Mouse (Mus musculus) forebrain, postnatal 0 days (tissue): ENCODE measurements at regions not wholly inside any gene's neighbourhood (a gene's known extent, or its start where the extent isn't known, plus 50 kb on each side); places are given as distances from the start of the nearest gene placed in this dataset.

Experiments
- ATAC-seq: fragments of 200-750 bp; cut with Nextera tagmentation; 2 replicates; pipeline ENCODE4 v1.8.0; 2017; ENCODE audit warnings: mild to moderate bottlenecking, moderate library complexity
- DNase-seq: peaks from one replicate; pipeline ENCODE4 v3.0.0-alpha.2; 2015
- H3K27ac ChIP-seq: fragments of 300-500 bp; sonication (generic); 2 replicates; pipeline ENCODE4 v1.5.1; 2014; ENCODE audit warnings: low read depth, mild to moderate bottlenecking, antibody characterized with exemption, low read length, moderate library complexity, mixed read lengths
- H3K27me3 ChIP-seq: fragments of 300-500 bp; sonication (generic); 2 replicates; pipeline ENCODE4 v1.6.1; 2014; ENCODE audit warnings: mild to moderate bottlenecking, low read length, mixed read lengths; ENCODE audit not compliant: insufficient read depth
- H3K36me3 ChIP-seq: fragments of 300-500 bp; sonication (generic); 2 replicates; pipeline ENCODE4 v1.6.1; 2014; ENCODE audit warnings: mild to moderate bottlenecking, moderate library complexity; ENCODE audit not compliant: insufficient read depth
- H3K4me1 ChIP-seq: fragments of 300-500 bp; sonication (generic); 2 replicates; pipeline ENCODE4 v1.6.1; 2014; ENCODE audit warnings: antibody characterized with exemption; ENCODE audit not compliant: insufficient read depth
- H3K4me2 ChIP-seq: fragments of 300-500 bp; sonication (generic); 2 replicates; pipeline ENCODE4 v1.6.1; 2014; ENCODE audit warnings: low read depth, mild to moderate bottlenecking, moderate library complexity
- H3K4me3 ChIP-seq: fragments of 300-500 bp; sonication (generic); 2 replicates; pipeline ENCODE4 v1.5.1; 2014; ENCODE audit warnings: low read depth, low read length, mixed read lengths
- H3K9ac ChIP-seq: fragments of 300-500 bp; sonication (generic); 2 replicates; pipeline ENCODE4 v1.6.1; 2014; ENCODE audit warnings: mild to moderate bottlenecking
- H3K9me3 ChIP-seq: fragments of 300-500 bp; sonication (generic); 2 replicates; pipeline ENCODE4 v1.6.1; 2016; ENCODE audit warnings: low read length
- CTCF ChIP-seq: sonication (generic); IDR thresholded peaks from 2 replicates; pipeline ENCODE4 v1.5.1; 2016; ENCODE audit warnings: antibody characterized with exemption, control low read depth, low read depth
- WGBS: fragments of 180-500 bp; shearing (Covaris S2); extraction: QIAGEN DNeasy Blood & Tissue Kit; methylation state at CpG from one replicate; pipeline ENCODE4 v1.1.7; 2014; 5-methylcytosine and 5-hydroxymethylcytosine counted together

DNA sequence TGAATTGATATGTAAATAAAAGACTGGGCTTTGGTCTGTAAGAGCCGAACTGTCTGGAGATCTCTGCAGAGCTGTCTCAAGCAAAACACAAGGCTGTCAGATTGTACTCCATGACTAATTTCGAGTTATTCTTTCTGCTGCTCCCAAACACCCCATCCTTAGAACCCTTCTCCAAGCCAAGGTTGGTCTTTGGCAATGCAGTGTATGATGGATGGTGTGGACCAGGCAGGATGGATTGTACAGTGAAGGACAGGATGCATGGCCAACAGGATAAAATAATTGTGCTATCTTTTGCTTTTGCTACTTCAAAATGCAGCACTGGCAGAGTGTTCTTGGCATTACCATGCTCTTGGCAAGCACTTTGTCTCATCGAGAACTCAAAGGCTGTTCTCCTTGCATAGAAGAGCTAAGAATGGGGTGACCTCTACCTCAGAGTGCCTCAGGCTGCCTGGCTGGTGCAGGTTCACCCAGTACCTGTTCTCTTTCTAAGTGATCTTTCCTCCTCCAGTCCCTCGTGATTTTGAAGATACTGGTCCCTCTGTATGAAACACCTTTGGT, 88.4 kb upstream of the Cpeb4 start:
- Histone ChIP-seq H3K4me3 (no peak overlapping the region), H3K36me3 (no peaks in the 10 kb centered on the region), H3K9me3 (no peaks in the 10 kb centered on the region), H3K27ac (no peak overlapping the region), H3K27me3 (no peaks in the 10 kb centered on the region), H3K4me1 (no peaks in the 10 kb centered on the region), H3K9ac (no peak overlapping the region), H3K4me2 (no peak overlapping the region)
- DNase-seq (no peak), ATAC-seq (no peak)
- 84% methylated on average over 4 of the region's 4 CpGs for WGBS
- TF ChIP-seq CTCF = no peak

- Histone ChIP-seq H3K36me3 (no peaks in the 10 kb centered on the region), H3K4me2 (no peak overlapping the region), H3K9ac (no peak overlapping the region), H3K4me3 (no peak overlapping the region), H3K27ac (no peak overlapping the region), H3K27me3 (no peaks in the 10 kb centered on the region), H3K4me1 (no peaks in the 10 kb centered on the region), H3K9me3 (no peaks in the 10 kb centered on the region)
- no peak for TF ChIP-seq CTCF
- WGBS = 94% methylated on average over 6 of the region's 6 CpGs
- ATAC-seq (no peak), DNase-seq (no peak)
Measured at GRCm38 (mm10) chr11:31784332-31784901, 87.6 kb upstream of the Cpeb4 start.

- H3K27me3 ChIP-seq = no peaks in the 10 kb centered on the region
- no peak for ATAC-seq
- no peak for DNase-seq
- no peak overlapping the region for H3K27ac ChIP-seq
- WGBS = 73% methylated on average over 7 of the region's 7 CpGs
- no peak overlapping the region for H3K4me2 ChIP-seq
- H3K4me3 ChIP-seq = no peak overlapping the region
- no peak overlapping the region for H3K9ac ChIP-seq
- no peak for TF ChIP-seq CTCF
- H3K36me3 ChIP-seq = no peaks in the 10 kb centered on the region
- no peaks in the 10 kb centered on the region for H3K9me3 ChIP-seq
- no peaks in the 10 kb centered on the region for H3K4me1 ChIP-seq
Measured at GRCm38 (mm10) chr11:31785160-31785559, 86.9 kb upstream of the Cpeb4 start.

DNA sequence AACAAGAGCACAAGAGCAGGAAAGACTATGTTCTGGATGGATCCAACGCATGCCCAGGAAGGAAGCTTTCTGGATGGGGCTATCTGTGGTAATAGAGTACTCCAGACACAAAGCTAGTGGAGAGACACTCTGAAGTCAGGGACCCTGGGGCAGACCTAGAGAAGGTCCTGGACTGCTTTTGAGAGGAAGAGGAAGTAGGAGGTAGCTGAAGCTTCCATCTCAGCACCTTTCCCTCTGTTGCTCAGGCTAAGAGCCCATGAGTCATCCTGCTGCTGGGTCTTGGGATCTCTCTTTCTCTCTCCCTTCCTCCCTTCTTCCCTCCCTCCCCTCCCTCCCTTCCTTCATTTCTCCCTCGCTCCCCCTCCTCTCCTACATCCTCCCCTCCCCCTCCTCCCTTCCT, 84.6 kb upstream of the Cpeb4 start:
- Histone ChIP-seq H3K4me3 (no peak overlapping the region), H3K36me3 (no peaks in the 10 kb centered on the region), H3K9me3 (no peaks in the 10 kb centered on the region), H3K9ac (no peak overlapping the region), H3K4me2 (no peak overlapping the region), H3K27ac (no peak overlapping the region), H3K27me3 (no peaks in the 10 kb centered on the region), H3K4me1 (no peaks in the 10 kb centered on the region)
- TF ChIP-seq CTCF = no peak
- no peak for DNase-seq
- no peak for ATAC-seq
- WGBS = 72% methylated on average over 2 of the region's 2 CpGs

DNA sequence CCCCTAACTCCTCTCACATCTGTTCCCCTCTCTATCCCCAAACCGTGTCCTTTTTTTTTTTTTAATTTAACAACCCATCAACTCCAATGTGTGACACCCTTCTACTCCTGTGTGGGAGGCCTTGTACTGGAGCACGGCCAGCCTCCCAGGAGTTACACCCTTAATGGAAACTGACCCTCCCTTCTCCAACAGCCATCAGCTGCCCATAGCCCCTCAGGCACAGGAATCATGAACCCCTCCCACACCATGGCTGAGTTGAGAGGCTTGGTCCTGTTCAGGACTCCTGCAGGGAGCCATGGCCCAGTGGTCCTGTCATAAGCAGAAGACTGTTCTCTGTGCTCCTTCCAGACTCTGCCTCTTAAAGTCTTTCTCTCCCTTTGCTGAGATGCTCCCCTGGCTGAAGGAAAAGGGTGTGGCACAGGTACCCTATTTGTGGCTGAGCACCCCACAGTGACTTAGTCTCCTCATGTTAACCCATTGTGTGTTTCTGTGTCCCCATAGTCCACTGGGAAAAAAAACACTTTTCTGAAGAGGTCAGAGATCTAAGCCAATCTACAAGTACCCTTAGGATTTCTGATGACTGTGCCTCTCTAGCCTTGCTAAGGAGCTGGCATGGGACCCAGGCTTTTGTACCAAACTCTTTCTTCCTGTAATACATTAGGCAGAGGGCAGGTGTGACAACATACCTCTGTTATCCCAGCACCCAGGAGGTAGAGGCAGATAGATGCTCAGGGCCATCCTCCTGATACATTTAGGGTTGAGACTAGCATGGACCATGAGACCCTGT, 83.9 kb upstream of the Cpeb4 start:
- Histone ChIP-seq H3K36me3 (no peaks in the 10 kb centered on the region), H3K27ac (no peak overlapping the region), H3K4me3 (no peak overlapping the region), H3K27me3 (no peaks in the 10 kb centered on the region), H3K9me3 (no peaks in the 10 kb centered on the region), H3K4me1 (no peaks in the 10 kb centered on the region), H3K9ac (no peak overlapping the region), H3K4me2 (no peak overlapping the region)
- TF ChIP-seq CTCF = no peak
- ATAC-seq (no peak), DNase-seq (no peak)
- WGBS = 74% methylated on average over 2 of the region's 2 CpGs

- DNase-seq = no peak
- Histone ChIP-seq H3K4me2 (no peak overlapping the region), H3K9ac (no peak overlapping the region), H3K27me3 (no peaks in the 10 kb centered on the region), H3K36me3 (no peaks in the 10 kb centered on the region), H3K4me1 (no peaks in the 10 kb centered on the region), H3K27ac (no peak overlapping the region), H3K9me3 (no peaks in the 10 kb centered on the region), H3K4me3 (no peak overlapping the region)
- ATAC-seq = no peak
- 72% methylated on average over 3 of the region's 3 CpGs for WGBS
- no peak for TF ChIP-seq CTCF
Measured at GRCm38 (mm10) chr11:31789967-31790366, 82.0 kb upstream of the Cpeb4 start.

- H3K27me3 ChIP-seq = no peaks in the 10 kb centered on the region
- H3K4me3 ChIP-seq = no peak overlapping the region
- no peak overlapping the region for H3K9ac ChIP-seq
- 47% methylated on average over 2 of the region's 2 CpGs for WGBS
- no peak for TF ChIP-seq CTCF
- DNase-seq (no peak), ATAC-seq (no peak)
- no peak overlapping the region for H3K27ac ChIP-seq
- H3K36me3 ChIP-seq = no peaks in the 10 kb centered on the region
- H3K4me2 ChIP-seq = no peak overlapping the region
- no peaks in the 10 kb centered on the region for H3K9me3 ChIP-seq
- H3K4me1 ChIP-seq = no peaks in the 10 kb centered on the region
Measured at GRCm38 (mm10) chr11:31791264-31791663, 80.7 kb upstream of the Cpeb4 start.
